Mouse (Mus musculus) MEL (cell line): Measurements from ENCODE around the gene Ogg1. TPM values are rescaled to one million over a fixed set of nuclear protein-coding genes. Genes with fewer than 3 reads are reported as not detected.

Experiments used
- DNase-seq: peaks from one replicate; pipeline ENCODE4 v3.0.0; 2011; ENCODE audit warnings: low read depth, low spot score
- H3K27ac ChIP-seq: 2 replicates; pipeline ENCODE4 v1.5.1; 2012; ENCODE audit warnings: low read depth, mild to moderate bottlenecking, control low read depth, low read length, moderate library complexity; ENCODE audit not compliant: control insufficient read depth
- H3K27me3 ChIP-seq, 2 experiments: fragments of 150-350 bp in 1 of 2; sonication (generic) in 1 of 2; 2 replicates each; pipeline ENCODE4 v1.6.1; 2012; ENCODE audit warnings: low read length in 2 of 2, mild to moderate bottlenecking in 2 of 2, improper control_type of control experiment in 1 of 2, moderate library complexity in 1 of 2; ENCODE audit not compliant: insufficient read depth in 2 of 2, control insufficient read depth in 1 of 2
- H3K36me3 ChIP-seq, 2 experiments: 2 replicates each; pipeline ENCODE4 v1.6.1; 2012 to 2014; ENCODE audit warnings: low read length in 2 of 2, improper control_type of control experiment in 1 of 2, inconsistent platforms in 1 of 2, mild to moderate bottlenecking in 1 of 2; ENCODE audit not compliant: insufficient read depth in 2 of 2, control insufficient read depth in 1 of 2
- H3K4me1 ChIP-seq, 2 experiments: fragments of 150-350 bp in 1 of 2; sonication (generic) in 1 of 2; 2 replicates each; pipeline ENCODE4 v1.6.1; 2012; ENCODE audit warnings: low read length in 2 of 2, improper control_type of control experiment in 1 of 2, mild to moderate bottlenecking in 1 of 2; ENCODE audit not compliant: insufficient read depth in 2 of 2, control insufficient read depth in 1 of 2
- H3K4me3 ChIP-seq, 2 experiments: fragments of 150-350 bp in 1 of 2; sonication (generic) in 1 of 2; 2 replicates each; pipeline ENCODE4 v1.5.1; 2012; ENCODE audit warnings: low read depth in 2 of 2, low read length in 2 of 2, mild to moderate bottlenecking in 2 of 2, moderate library complexity in 2 of 2, control low read depth in 1 of 2, improper control_type of control experiment in 1 of 2; ENCODE audit not compliant: control insufficient read depth in 1 of 2, insufficient read depth in 1 of 2
- H3K79me2 ChIP-seq: 2 replicates; pipeline ENCODE4 v1.6.1; 2012; ENCODE audit warnings: mild to moderate bottlenecking, low read length, moderate library complexity; ENCODE audit not compliant: control insufficient read depth, poor library complexity, insufficient read depth
- H3K9ac ChIP-seq: 2 replicates; pipeline ENCODE4 v1.6.1; 2012; ENCODE audit warnings: low read depth, mild to moderate bottlenecking, control low read depth, low read length, moderate library complexity; ENCODE audit not compliant: control insufficient read depth, poor library complexity, severe bottlenecking
- H3K9me3 ChIP-seq: fragments of 150-350 bp; sonication (generic); replicated peaks from 2 replicates; pipeline ENCODE4 v1.6.1; 2012; ENCODE audit warnings: mild to moderate bottlenecking, low read length, improper control_type of control experiment, moderate library complexity; ENCODE audit not compliant: insufficient read depth
- BHLHE40 ChIP-seq: IDR thresholded peaks from 2 replicates; pipeline ENCODE4 v1.6.1; 2012; ENCODE audit warnings: low read depth, mild to moderate bottlenecking, inconsistent platforms, low read length, improper control_type of control experiment, borderline replicate concordance
- CHD1 ChIP-seq: IDR thresholded peaks from 2 replicates; pipeline ENCODE4 v1.6.1; 2012; ENCODE audit warnings: low read depth, mild to moderate bottlenecking, inconsistent platforms, low read length, improper control_type of control experiment
- CHD2 ChIP-seq: IDR thresholded peaks from 2 replicates; pipeline ENCODE4 v1.6.1; 2011; ENCODE audit warnings: low read length, improper control_type of control experiment
- CTCF ChIP-seq, 3 experiments: IDR thresholded peaks in 2 of 3; conservative IDR thresholded peaks in 1 of 3; 2 replicates each; pipeline ENCODE4 v1.5.1; 2011 to 2012; ENCODE audit warnings: low read length in 3 of 3, low read depth in 2 of 3, mild to moderate bottlenecking in 2 of 3, improper control_type of control experiment in 1 of 3, inconsistent platforms in 1 of 3, mixed read lengths in 1 of 3, moderate library complexity in 1 of 3; ENCODE audit not compliant: control insufficient read depth in 1 of 3, insufficient read depth in 1 of 3, poor library complexity in 1 of 3, severe bottlenecking in 1 of 3
- ELF1 ChIP-seq: IDR thresholded peaks from 2 replicates; pipeline ENCODE4 v1.6.1; 2014; ENCODE audit warnings: low read depth, mild to moderate bottlenecking, inconsistent platforms, low read length, improper control_type of control experiment, moderate library complexity
- EP300 ChIP-seq, 2 experiments: IDR thresholded peaks; 2 replicates each; pipeline ENCODE4 v1.6.1; 2011; ENCODE audit warnings: improper control_type of control experiment in 2 of 2, low read length in 2 of 2, low read depth in 1 of 2, mild to moderate bottlenecking in 1 of 2
- ETS1 ChIP-seq: IDR thresholded peaks from 2 replicates; pipeline ENCODE4 v1.6.1; 2012; ENCODE audit warnings: low read depth, mild to moderate bottlenecking, inconsistent platforms, low read length, improper control_type of control experiment, moderate library complexity
- GABPA ChIP-seq: IDR thresholded peaks from 2 replicates; pipeline ENCODE4 v1.6.1; 2012; ENCODE audit warnings: low read depth, mild to moderate bottlenecking, inconsistent platforms, low read length, improper control_type of control experiment, moderate library complexity
- GATA1 ChIP-seq: IDR thresholded peaks from 2 replicates; pipeline ENCODE4 v1.6.1; 2011; ENCODE audit warnings: low read depth, low read length, improper control_type of control experiment
- HCFC1 ChIP-seq: IDR thresholded peaks from 2 replicates; pipeline ENCODE4 v1.6.1; 2012; ENCODE audit warnings: low read depth, mild to moderate bottlenecking, inconsistent platforms, low read length, improper control_type of control experiment, moderate library complexity
- JUND ChIP-seq: IDR thresholded peaks from 2 replicates; pipeline ENCODE4 v1.6.1; 2011; ENCODE audit warnings: low read depth, mild to moderate bottlenecking, improper control_type of control experiment, low read length
- MAFK ChIP-seq: IDR thresholded peaks from 2 replicates; pipeline ENCODE4 v1.6.1; 2011; ENCODE audit warnings: low read depth, mild to moderate bottlenecking, low read length, improper control_type of control experiment, borderline replicate concordance
- MAZ ChIP-seq: IDR thresholded peaks from 2 replicates; pipeline ENCODE4 v1.6.1; 2012; ENCODE audit warnings: low read depth, mild to moderate bottlenecking, inconsistent platforms, low read length, improper control_type of control experiment
- MEF2A ChIP-seq: IDR thresholded peaks from 2 replicates; pipeline ENCODE4 v1.6.1; 2014; ENCODE audit warnings: low read depth, mild to moderate bottlenecking, inconsistent platforms, low read length, improper control_type of control experiment; ENCODE audit not compliant: poor library complexity, insufficient replicate concordance, severe bottlenecking; ENCODE audit errors: extremely low read depth
- MXI1 ChIP-seq: IDR thresholded peaks from 2 replicates; pipeline ENCODE4 v1.6.1; 2011; ENCODE audit warnings: mild to moderate bottlenecking, low read depth, low read length, improper control_type of control experiment
- MYB ChIP-seq: IDR thresholded peaks from 2 replicates; pipeline ENCODE4 v1.6.1; 2011; ENCODE audit warnings: mild to moderate bottlenecking, low read depth, low read length, improper control_type of control experiment
- MYC ChIP-seq: IDR thresholded peaks from 2 replicates; pipeline ENCODE4 v1.6.1; 2011; ENCODE audit warnings: low read depth, mild to moderate bottlenecking, low read length, improper control_type of control experiment, moderate library complexity
- NELFE ChIP-seq: IDR thresholded peaks from 2 replicates; pipeline ENCODE4 v1.6.1; 2011; ENCODE audit warnings: low read depth, low read length, improper control_type of control experiment
- NRF1 ChIP-seq: IDR thresholded peaks from 2 replicates; pipeline ENCODE4 v1.6.1; 2014; ENCODE audit warnings: low read depth, mild to moderate bottlenecking, inconsistent platforms, low read length, improper control_type of control experiment, moderate library complexity; ENCODE audit not compliant: poor library complexity, insufficient read depth, severe bottlenecking
- POLR2A ChIP-seq, 2 experiments: IDR thresholded peaks; 2 replicates each; pipeline ENCODE4 v1.6.1; 2011 to 2012; ENCODE audit warnings: low read length in 2 of 2, mild to moderate bottlenecking in 2 of 2, control low read depth in 1 of 2, improper control_type of control experiment in 1 of 2, low read depth in 1 of 2, moderate library complexity in 1 of 2; ENCODE audit not compliant: control insufficient read depth in 1 of 2, insufficient read depth in 1 of 2, poor library complexity in 1 of 2
- POLR2AphosphoS2 ChIP-seq: IDR thresholded peaks from 2 replicates; pipeline ENCODE4 v1.6.1; 2011; ENCODE audit warnings: low read length, improper control_type of control experiment
- POLR2AphosphoS5 ChIP-seq: IDR thresholded peaks from 2 replicates; pipeline ENCODE4 v1.6.1; 2012; ENCODE audit warnings: low read depth, borderline replicate concordance, mild to moderate bottlenecking, inconsistent platforms, low read length, moderate library complexity, mixed read lengths
- RAD21 ChIP-seq: IDR thresholded peaks from 2 replicates; pipeline ENCODE4 v1.6.1; 2011; ENCODE audit warnings: mild to moderate bottlenecking, low read depth, low read length, improper control_type of control experiment
- RCOR1 ChIP-seq: IDR thresholded peaks from 2 replicates; pipeline ENCODE4 v1.6.1; 2012; ENCODE audit warnings: low read depth, mild to moderate bottlenecking, inconsistent platforms, low read length, improper control_type of control experiment
- SMC3 ChIP-seq: IDR thresholded peaks from 2 replicates; pipeline ENCODE4 v1.6.1; 2011; ENCODE audit warnings: low read depth, low read length, improper control_type of control experiment
- TBP ChIP-seq: IDR thresholded peaks from 2 replicates; pipeline ENCODE4 v1.8.0; 2011; ENCODE audit warnings: low read depth, low read length, improper control_type of control experiment
- USF1 ChIP-seq: IDR thresholded peaks from 2 replicates; pipeline ENCODE4 v1.6.1; 2014; ENCODE audit warnings: low read depth, mild to moderate bottlenecking, inconsistent platforms, low read length, improper control_type of control experiment, moderate library complexity
- USF2 ChIP-seq, 2 experiments: IDR thresholded peaks; 2 replicates each; pipeline ENCODE4 v1.6.1; 2011 to 2012; ENCODE audit warnings: improper control_type of control experiment in 2 of 2, low read length in 2 of 2, borderline replicate concordance in 1 of 2, inconsistent platforms in 1 of 2, low read depth in 1 of 2, mild to moderate bottlenecking in 1 of 2; ENCODE audit not compliant: insufficient read depth in 1 of 2
- ZC3H11A ChIP-seq: IDR thresholded peaks from 2 replicates; pipeline ENCODE4 v1.6.1; 2012; ENCODE audit warnings: low read depth, mild to moderate bottlenecking, inconsistent platforms, low read length, improper control_type of control experiment
- ZKSCAN1 ChIP-seq: IDR thresholded peaks from 2 replicates; pipeline ENCODE4 v1.6.1; 2012; ENCODE audit warnings: low read depth, mild to moderate bottlenecking, inconsistent platforms, low read length, improper control_type of control experiment, moderate library complexity
- ZMIZ1 ChIP-seq: IDR thresholded peaks from 2 replicates; pipeline ENCODE4 v1.6.1; 2012; ENCODE audit warnings: low read depth, mild to moderate bottlenecking, inconsistent platforms, low read length, improper control_type of control experiment, moderate library complexity
- ZNF384 ChIP-seq: IDR thresholded peaks from 2 replicates; pipeline ENCODE4 v1.6.1; 2012; ENCODE audit warnings: low read depth, mild to moderate bottlenecking, inconsistent platforms, low read length, improper control_type of control experiment
- polyA plus RNA-seq, 2 experiments: library from polyadenylated mRNA; stranded (reverse) in 1 of 2; unstranded in 1 of 2; fragments of >175 nt in 1 of 2; fragments of >200 nt in 1 of 2; gene quantifications; 2 replicates each; pipeline versions ENCODE4 v1.2.1 to v1.2.4; 2012; ENCODE audit warnings: low replicate concordance in 2 of 2, low read depth in 1 of 2; ENCODE audit not compliant: insufficient read length in 2 of 2, insufficient read depth in 1 of 2, missing spikeins in 1 of 2
- total RNA-seq: library from RNA; depleted of rRNA; stranded (reverse); fragments of 300-350 nt; gene quantifications from 2 replicates; pipeline ENCODE4 v1.2.3, GENCODE M21; 2012

Gene Ogg1
- total and polyA plus RNA-seq, 3 experiments = 8.7 to 20.0 TPM; not detected in 1

- no peak for TF ChIP-seq RCOR1
- no peak for TF ChIP-seq MAZ
- no peak for TF ChIP-seq MEF2A
- TF ChIP-seq POLR2A (IDR thresholded peaks at IDR 0.05; ENCODE audit: control insufficient read depth in 1 of 2, insufficient read depth in 1 of 2, low read depth in 1 of 2, low read length in 2 of 2, poor library complexity in 1 of 2) = no peak
- TF ChIP-seq ZC3H11A = peak; percentile 34
- TF ChIP-seq NRF1 = no peak
- TF ChIP-seq, all 39 proteins: peak for 8
Measured at GRCm38 (mm10) chr6:113302258-113302657, 24.5 kb upstream of the Ogg1 start (continued).

DNA sequence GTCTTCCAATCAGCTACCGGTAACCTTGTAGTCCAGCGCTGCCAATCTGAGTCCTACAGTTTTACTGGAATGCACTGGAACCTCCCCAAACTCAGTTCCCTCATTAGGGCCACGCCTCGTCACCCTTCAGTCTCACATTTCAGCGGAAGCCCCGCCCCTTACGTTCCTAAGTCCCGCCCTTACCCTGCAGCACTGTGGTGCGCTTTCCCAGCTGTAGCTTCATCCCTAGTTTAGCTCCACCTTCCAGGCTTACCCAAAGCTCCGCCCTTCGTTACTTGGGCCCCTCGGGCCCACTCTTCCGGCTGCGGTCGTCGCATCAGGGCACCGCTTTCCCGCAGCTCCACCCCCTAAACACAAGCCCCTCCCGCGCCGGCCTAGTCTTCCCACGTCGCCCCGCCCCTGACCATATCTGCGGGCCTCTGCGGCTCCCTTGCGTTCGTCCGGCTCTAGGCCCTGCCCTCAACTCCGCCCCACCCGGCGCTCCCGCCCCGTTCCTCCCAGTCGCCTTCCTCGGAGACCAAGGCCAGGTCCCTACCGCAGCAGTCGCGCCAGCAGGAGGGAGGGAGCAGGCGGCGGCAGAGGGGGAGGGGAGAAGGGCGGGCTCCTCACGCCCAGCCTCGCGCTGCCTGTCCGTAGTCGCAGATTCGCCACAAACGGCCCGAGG lies 20.3 kb upstream of the Ogg1 start:
- Histone ChIP-seq H3K9ac (peak overlapping the region; percentile 99), H3K9me3 (no peaks in the 10 kb centered on the region), H3K36me3 (peaks cover 11 to 17% of the 10 kb centered on the region in 2 experiments), H3K4me1 (peaks cover 21 to 29% of the 10 kb centered on the region in 2 experiments), H3K27ac (peak overlapping the region; percentile 99), H3K27me3 (no peaks in the 10 kb centered on the region), H3K4me3 (peak overlapping the region; percentile 71 to 97), H3K79me2 (peaks cover 35% of the 10 kb centered on the region)
- peak; percentile 100 for DNase-seq
- TF ChIP-seq SMC3 = no peak
- TF ChIP-seq MAZ = peak; percentile 86
- peak; percentile 76 for TF ChIP-seq ELF1
- no peak for TF ChIP-seq CHD1
- TF ChIP-seq ZNF384 = no peak
- TF ChIP-seq NELFE = no peak
- TF ChIP-seq CTCF (IDR thresholded peaks at IDR 0.05 in 2 of 3, conservative IDR thresholded peaks at IDR 0.05 in 1 of 3; ENCODE audit: control insufficient read depth in 1 of 3, insufficient read depth in 1 of 3, low read depth in 2 of 3, low read length in 3 of 3, poor library complexity in 1 of 3, severe bottlenecking in 1 of 3) = no peak
- TF ChIP-seq GATA1 = no peak
- no peak for TF ChIP-seq POLR2AphosphoS5
- no peak for TF ChIP-seq RAD21
- no peak for TF ChIP-seq MYB
- TF ChIP-seq MEF2A = no peak
- TF ChIP-seq RCOR1 = 0 out of 2 replicates have a peak, but pooled peaks have one; percentile 9
- TF ChIP-seq EP300 (IDR thresholded peaks at IDR 0.05; ENCODE audit: low read depth in 1 of 2, low read length in 2 of 2) = no peak
- TF ChIP-seq USF1 = no peak
- no peak for TF ChIP-seq ZKSCAN1
- no peak for TF ChIP-seq GABPA
- TF ChIP-seq HCFC1 = no peak
- TF ChIP-seq NRF1 = peak; percentile 43; the same call in 1 of the 2 replicates
- no peak for TF ChIP-seq BHLHE40
- 0 out of 2 replicates have a peak, but pooled peaks have one; percentile 24 for TF ChIP-seq TBP
- TF ChIP-seq USF2 (IDR thresholded peaks at IDR 0.05; ENCODE audit: borderline replicate concordance in 1 of 2, insufficient read depth in 1 of 2, low read depth in 1 of 2, low read length in 2 of 2) = no peak
- TF ChIP-seq POLR2AphosphoS2 = no peak; the same call in 1 of the 2 replicates
- TF ChIP-seq MYC = peak; percentile 61; the same call in 1 of the 2 replicates
- no peak for TF ChIP-seq JUND
- peak; percentile 55; the same call in 1 of the 2 replicates for TF ChIP-seq ZMIZ1
- TF ChIP-seq POLR2A (IDR thresholded peaks at IDR 0.05; ENCODE audit: control insufficient read depth in 1 of 2, insufficient read depth in 1 of 2, low read depth in 1 of 2, low read length in 2 of 2, poor library complexity in 1 of 2) = peak in 1 of 2 experiments; percentile 43; a peak in 1 of 4 replicates
- TF ChIP-seq CHD2 = no peak; the same call in 1 of the 2 replicates
- TF ChIP-seq MAFK = no peak
- TF ChIP-seq ETS1 = peak; percentile 17; the same call in 1 of the 2 replicates
- no peak; the same call in 1 of the 2 replicates for TF ChIP-seq MXI1
- TF ChIP-seq ZC3H11A = no peak
